Mouse (Mus musculus) kidney, adult 2 months (tissue): ENCODE measurements around the gene Tmem106b.

Experiments
- CTCF ChIP-seq: fragments of 200-500 bp; conservative IDR thresholded peaks from 2 replicates; pipeline ENCODE4 v1.5.1; 2011; ENCODE audit warnings: low read depth, mild to moderate bottlenecking, control low read depth, low read length, moderate library complexity, mixed read lengths; ENCODE audit not compliant: insufficient read depth, insufficient read length
- POLR2A ChIP-seq: fragments of 200-500 bp; IDR thresholded peaks from one replicate; pipeline ENCODE4 v1.6.1; 2011; ENCODE audit warnings: low read depth, low read length, control low read depth

- TF ChIP-seq CTCF (no peak), POLR2A (no peak)
Observed at GRCm38 (mm10) chr6:13021245-13022100, 48.1 kb upstream of the Tmem106b start.
